Comparison of ENCODE assay signal across 11 mouse cellular contexts in genomic region chr2:93567675-93568074, GRCm38 (mm10). TPM values are rescaled to one million over a fixed set of nuclear protein-coding genes. Genes with fewer than 3 reads are reported as not detected.
DNase-seq lines count a peak whose midpoint lies in the region; ATAC-seq and TF ChIP-seq lines count a peak whose summit lies in the region.
"Had no signal": no experiment of that assay in that cellular context is flagged by ENCODE, and none has a peak within 500 bp of the region (broad histone marks: within the 10 kb centered on the region; RNA-seq: fewer than 3 reads in every experiment).

No protein-coding gene starts in this region.

- peak; percentile 7 to 22 for DNase-seq in layer of hippocampus, postnatal 14 days (ENCODE audit: low spot score in 2 of 2)
- no peak for DNase-seq in layer of hippocampus, adult 18-20 months (ENCODE audit: low spot score in 2 of 2)
- DNase-seq in adrenal gland, postnatal 25 days, result peak; percentile 65
- DNase-seq in heart, postnatal 0 days (ENCODE audit: low spot score), result peak; percentile 43
- DNase-seq in cerebellum, adult 9-11 months, result no peak
- no peak for DNase-seq in thymus, postnatal 10 days (ENCODE audit: low spot score in 2 of 2)
- DNase-seq in hindbrain, embryonic 14.5 days (ENCODE audit: low spot score), result no peak

- 23% methylated on average over 7 of the region's 7 CpGs for WGBS in heart, postnatal 0 days
- WGBS in hindbrain, embryonic 14.5 days, result 28% methylated on average over 7 of the region's 7 CpGs

- H3K79me2 ChIP-seq in myocyte (ENCODE audit: control insufficient read depth, insufficient read depth), result no peaks in the 10 kb centered on the region

- no peak overlapping the region for H3K4me2 ChIP-seq in heart, postnatal 0 days (ENCODE audit: low read depth, low read length)
- H3K4me2 ChIP-seq in myocyte (ENCODE audit: low read depth), result no peak overlapping the region
- H3K4me2 ChIP-seq in hindbrain, embryonic 14.5 days (replicated peaks), result no peak overlapping the region
- H3K4me2 ChIP-seq: neural tube, embryonic 12.5 days had no signal

- TF ChIP-seq POLR2A in myocyte (IDR thresholded peaks at IDR 0.05; ENCODE audit: insufficient read length, low read depth), result no peak

- no peaks in the 10 kb centered on the region for H3K4me1 ChIP-seq in heart, postnatal 0 days (ENCODE audit: control insufficient read depth, insufficient read depth)
- H3K4me1 ChIP-seq in hindbrain, embryonic 14.5 days (replicated peaks; ENCODE audit: control insufficient read depth, insufficient read depth, low read length), result no peaks in the 10 kb centered on the region

- TF ChIP-seq EP300 in heart, postnatal 0 days (IDR thresholded peaks at IDR 0.05; ENCODE audit: low read depth), result no peak

- H3ac ChIP-seq in myocyte (ENCODE audit: control insufficient read depth, insufficient read length), result no peak overlapping the region

- no peak for TF ChIP-seq CTCF in heart, postnatal 0 days (IDR thresholded peaks at IDR 0.05; ENCODE audit: low read depth)

- no peaks in the 10 kb centered on the region for H3K36me3 ChIP-seq in heart, postnatal 0 days (replicated peaks; ENCODE audit: control insufficient read depth, insufficient read depth, low read length)
- no peaks in the 10 kb centered on the region for H3K36me3 ChIP-seq in myocyte (ENCODE audit: control insufficient read depth, insufficient read depth)
- no peaks in the 10 kb centered on the region for H3K36me3 ChIP-seq in hindbrain, embryonic 14.5 days (replicated peaks; ENCODE audit: control insufficient read depth, insufficient read depth)
- H3K36me3 ChIP-seq: neural tube, embryonic 12.5 days had no signal

- no peak overlapping the region for H3K9ac ChIP-seq in heart, postnatal 0 days (replicated peaks; ENCODE audit: low read depth, low read length)
- no peak overlapping the region for H3K9ac ChIP-seq in hindbrain, embryonic 14.5 days
- H3K9ac ChIP-seq: neural tube, embryonic 12.5 days had no signal

- no peaks in the 10 kb centered on the region for H3K9me3 ChIP-seq in heart, postnatal 0 days (replicated peaks; ENCODE audit: control insufficient read depth, low read length)
- H3K9me3 ChIP-seq in hindbrain, embryonic 14.5 days (ENCODE audit: control insufficient read depth, low read length), result no peaks in the 10 kb centered on the region
- H3K9me3 ChIP-seq: neural tube, embryonic 12.5 days had no signal

- no peak overlapping the region for H3K27ac ChIP-seq in heart, postnatal 0 days (ENCODE audit: low read depth)
- no peak overlapping the region for H3K27ac ChIP-seq in hindbrain, embryonic 14.5 days
- H3K27ac ChIP-seq: left cerebral cortex, adult 2 months; neural tube, embryonic 12.5 days had no signal

- H3K27me3 ChIP-seq in heart, postnatal 0 days (ENCODE audit: control insufficient read depth, insufficient read depth, low read length), result no peaks in the 10 kb centered on the region
- H3K27me3 ChIP-seq in myocyte (ENCODE audit: control insufficient read depth, insufficient read depth, insufficient read length), result peaks cover 39% of the 10 kb centered on the region
- H3K27me3 ChIP-seq in hindbrain, embryonic 14.5 days (ENCODE audit: control insufficient read depth, insufficient read depth, low read length), result no peaks in the 10 kb centered on the region
- H3K27me3 ChIP-seq: neural tube, embryonic 12.5 days had no signal

- ATAC-seq in heart, postnatal 0 days (ENCODE audit: insufficient read depth, low read depth), result peak; percentile 51
- no peak for ATAC-seq in hindbrain, embryonic 14.5 days (ENCODE audit: low FRiP score)

- no peak overlapping the region for H3K4me3 ChIP-seq in heart, postnatal 0 days (ENCODE audit: low read depth, low read length)
- H3K4me3 ChIP-seq in myocyte, result no peak overlapping the region
- H3K4me3 ChIP-seq in hindbrain, embryonic 14.5 days (replicated peaks; ENCODE audit: low read length), result no peak overlapping the region
- H3K4me3 ChIP-seq: left cerebral cortex, adult 2 months; neural tube, embryonic 12.5 days had no signal

TF ChIP-seq in myocyte, 11 proteins besides CTCF, POLR2A, EP300 and RAD21:
- no peak for TF ChIP-seq REST (IDR thresholded peaks at IDR 0.05; ENCODE audit: insufficient read depth, insufficient read length)
- TF ChIP-seq E2F4 (IDR thresholded peaks at IDR 0.05; ENCODE audit: insufficient read depth), result no peak
- TF ChIP-seq SRF (IDR thresholded peaks at IDR 0.05; ENCODE audit: control insufficient read depth, insufficient read length, low read depth), result no peak
- no peak for TF ChIP-seq TCF3 (IDR thresholded peaks at IDR 0.05; ENCODE audit: insufficient read length, low read depth)
- no peak for TF ChIP-seq MAX (IDR thresholded peaks at IDR 0.05; ENCODE audit: low read depth)
- TF ChIP-seq CEBPB (IDR thresholded peaks at IDR 0.05; ENCODE audit: insufficient read depth, poor library complexity, severe bottlenecking), result no peak
- no peak for TF ChIP-seq POLR2AphosphoS2 (IDR thresholded peaks at IDR 0.05; ENCODE audit: insufficient read length, low read depth)
- peak in 2 of 3 experiments; percentile 32 to 73 for TF ChIP-seq MYOG (IDR thresholded peaks at IDR 0.05; ENCODE audit: control insufficient read depth in 1 of 3, insufficient read depth in 1 of 3, insufficient read length in 2 of 3, low read depth in 2 of 3)
- peak in 1 of 3 experiments; percentile 70 for TF ChIP-seq MYOD1 (IDR thresholded peaks at IDR 0.05; ENCODE audit: control insufficient read depth in 1 of 3, insufficient read length in 2 of 3, low read depth in 2 of 3)
- no peak for TF ChIP-seq USF1 (IDR thresholded peaks at IDR 0.05; ENCODE audit: low read depth)

RNA-seq across cellular contexts. Expression of gene Gm10803, which starts 7.3 kb away (rescaled TPM):
- total RNA-seq in layer of hippocampus, postnatal 14 days (2021), result not detected
- not detected for total RNA-seq in layer of hippocampus, adult 18-20 months (2021)
- total RNA-seq in adrenal gland, postnatal 25 days (2021), result not detected in 2 replicates
- total RNA-seq in heart, postnatal 0 days (2014; rRNA removed; ENCODE audit: low replicate concordance), result not detected in 2 replicates
- not detected in 2 replicates for polyA plus RNA-seq in heart, postnatal 0 days (2015; fragmentation: Nextera tagmentation; extraction: Ambion mirVana)
- not detected for polyA plus RNA-seq in myocyte (2012; fragmentation: generic; extraction: Trizol)
- not detected in 2 replicates for polyA plus RNA-seq in hindbrain, embryonic 14.5 days (2014; fragmentation: Nextera tagmentation; extraction: Ambion mirVana)
- total RNA-seq: left cerebral cortex, adult 2 months had no signal
- polyA plus RNA-seq: cortical plate, adult 2 months; neural tube, embryonic 12.5 days had no signal

Comparison
In these comparisons a context has a peak if more than half of its experiments do, and no peak if none do; other contexts are left out.
1. DNase-seq: peak in layer of hippocampus, postnatal 14 days (2 of 2), adrenal gland, postnatal 25 days (single experiment) and heart, postnatal 0 days (single experiment); none in layer of hippocampus, adult 18-20 months (0 of 2), cerebellum, adult 9-11 months (single experiment), thymus, postnatal 10 days (0 of 2) and hindbrain, embryonic 14.5 days (single experiment).